Mouse (Mus musculus): ENCODE results near the gene Sun3. TPM values are rescaled to one million over a fixed set of nuclear protein-coding genes. Genes with fewer than 3 reads are reported as not detected.

Gene Sun3
- not detected for polyA plus RNA-seq (2017; shearing (Covaris generic))

GRCm38 (mm10) chr11:9048703-9049060, at the start of gene Sun3:
Sun3 (minus strand) TSS chr11:9048991.

GRCm38 (mm10) chr11:9048011-9048702, 634 bp downstream of the Sun3 start, which contains the start of gene Gm11992:
Gm11992 (plus strand) TSS chr11:9048594.

GRCm38 (mm10) chr11:9010853-9011339, 37.9 kb downstream of the Sun3 start, which contains the start of gene Hus1:
Hus1 (minus strand) TSS chr11:9011191.

GRCm38 (mm10) chr11:8973166-8973565, 75.6 kb downstream of the Sun3 start, which contains the start of gene Pkd1l1:
Pkd1l1 (minus strand) TSS chr11:8973266.

Other genes with a start within 250 kb of the Sun3 start
- not detected for gene Pkd1l1, start 75.7 kb downstream of the Sun3 start, polyA plus RNA-seq (2017; shearing (Covaris generic))
- gene Hus1, start 37.8 kb downstream of the Sun3 start, polyA plus RNA-seq (2017; shearing (Covaris generic)), result 15.4 TPM
- 0.12 TPM for gene Gm11992, start 397 bp downstream of the Sun3 start, polyA plus RNA-seq (2017; shearing (Covaris generic))
- gene Upp1, start 69.1 kb upstream of the Sun3 start, polyA plus RNA-seq (2017; shearing (Covaris generic)), result not detected
- not detected for gene Abca13, start 143.0 kb upstream of the Sun3 start, polyA plus RNA-seq (2017; shearing (Covaris generic))